Mouse (Mus musculus) urinary bladder, adult 18-20 months (tissue): Measurements from ENCODE around the gene Scai.
"Not testable (repeated sequence)": the region's sequence is repeated elsewhere in the genome, so short reads cannot be mapped to it uniquely, and the experiment has no call there.

ENCODE experiments used
- DNase-seq, 2 experiments: peaks; one replicate each; pipeline ENCODE4 v3.0.0; 2022; ENCODE audit warnings: low spot score in 2 of 2, mixed read lengths in 2 of 2

The Scai gene

GRCm38 (mm10) chr2:39129526-39130326, 60.8 kb downstream of the Scai start:
- no peak for DNase-seq

GRCm38 (mm10) chr2:39124167-39124566, 66.4 kb downstream of the Scai start:
- DNase-seq: no peak

- no peak for DNase-seq
Measured at GRCm38 (mm10) chr2:39121137-39121536, 69.4 kb downstream of the Scai start.

- no peak for DNase-seq
Measured at GRCm38 (mm10) chr2:39116583-39116982, 74.0 kb downstream of the Scai start.

GRCm38 (mm10) chr2:39114093-39114492, 76.4 kb downstream of the Scai start:
- DNase-seq: no peak

GRCm38 (mm10) chr2:39110514-39110913, 80.0 kb downstream of the Scai start:
- DNase-seq: no peak

GRCm38 (mm10) chr2:39109712-39110111, 80.8 kb downstream of the Scai start:
- DNase-seq: not testable (repeated sequence)

- DNase-seq: not testable (repeated sequence)
Measured at GRCm38 (mm10) chr2:39099951-39100350, 90.6 kb downstream of the Scai start.

- no peak for DNase-seq
Measured at GRCm38 (mm10) chr2:39097993-39098392, 92.5 kb downstream of the Scai start.

GRCm38 (mm10) chr2:39091966-39092365, 98.6 kb downstream of the Scai start:
- no peak for DNase-seq

- no peak for DNase-seq
Measured at GRCm38 (mm10) chr2:39082706-39083105, 107.8 kb downstream of the Scai start.

- no peak for DNase-seq
Measured at GRCm38 (mm10) chr2:39070666-39071065, 119.9 kb downstream of the Scai start.

- no peak for DNase-seq
Measured at GRCm38 (mm10) chr2:39069096-39069495, 121.4 kb downstream of the Scai start.

- DNase-seq: peak; percentile 81 to 87
Measured at GRCm38 (mm10) chr2:39065400-39065987, 125.0 kb downstream of the Scai start, which contains the start of gene Golga1. Gene Golga1 (minus strand): TSS chr2:39065541.

GRCm38 (mm10) chr2:39064687-39065399, 125.7 kb downstream of the Scai start:
- no peak for DNase-seq

- no peak for DNase-seq
Measured at GRCm38 (mm10) chr2:39048515-39048914, 142.0 kb downstream of the Scai start.

- no peak for DNase-seq
Measured at GRCm38 (mm10) chr2:39040215-39040614, 150.3 kb downstream of the Scai start.

GRCm38 (mm10) chr2:39031611-39032010, 158.9 kb downstream of the Scai start:
- DNase-seq: no peak

GRCm38 (mm10) chr2:39020004-39020403, 170.5 kb downstream of the Scai start:
- no peak for DNase-seq

GRCm38 (mm10) chr2:39016581-39016980, 174.0 kb downstream of the Scai start:
- DNase-seq: no peak
